Comparison of ENCODE assay signal across 19 mouse cellular contexts in the genomic region with DNA sequence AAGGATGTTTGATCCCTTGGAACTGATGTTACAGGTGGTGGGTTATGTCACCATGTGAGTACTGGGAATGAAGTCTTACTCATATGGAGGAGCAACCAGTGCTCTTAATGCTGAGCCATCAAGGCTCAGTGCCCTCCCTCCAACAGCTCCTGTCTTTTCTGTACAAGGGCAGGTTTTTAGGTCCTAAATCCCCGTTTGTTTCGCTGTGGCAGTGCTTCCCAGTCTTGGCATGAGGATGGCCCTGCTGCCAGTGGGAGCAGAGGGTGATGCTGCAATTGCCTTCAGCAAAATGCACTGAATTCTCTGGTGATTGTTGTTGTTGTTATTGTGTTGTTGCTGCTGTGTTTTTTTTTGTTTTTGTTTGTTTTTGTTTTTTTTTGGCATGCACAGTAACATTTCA.
"Had no signal": no experiment of that assay in that cellular context is flagged by ENCODE, and none has a peak within 500 bp of the region (broad histone marks: within the 10 kb centered on the region; RNA-seq: fewer than 3 reads in every experiment).

No protein-coding gene starts in this region.

- ATAC-seq: midbrain, embryonic 15.5 days had no signal

- DNase-seq: kidney, postnatal 25 days; layer of hippocampus, adult 9-11 months; liver, embryonic 13.5 days; lung, adult 2 months; lung, postnatal 14 days; lung, postnatal 4 days; right cerebral cortex, postnatal 14 days; right cerebral cortex, postnatal 4 days; thymus, adult 2 months; thymus, postnatal 14 days; thymus, postnatal 4 days had no signal

- H3K9me3 ChIP-seq: liver, embryonic 13.5 days; midbrain, embryonic 15.5 days; neural tube, embryonic 12.5 days; neural tube, embryonic 15.5 days had no signal

- H3K4me1 ChIP-seq: midbrain, embryonic 15.5 days; neural tube, embryonic 12.5 days; neural tube, embryonic 15.5 days had no signal

- H3K4me2 ChIP-seq: liver, embryonic 13.5 days; midbrain, embryonic 11.5 days; midbrain, embryonic 15.5 days; neural tube, embryonic 12.5 days; neural tube, embryonic 15.5 days had no signal

- H3K4me3 ChIP-seq: layer of hippocampus, adult 2 months; left cerebral cortex, adult 2 months; liver, embryonic 13.5 days; midbrain, embryonic 15.5 days; neural tube, embryonic 12.5 days; neural tube, embryonic 15.5 days had no signal

- H3K27me3 ChIP-seq: liver, embryonic 13.5 days; midbrain, embryonic 15.5 days; neural tube, embryonic 12.5 days; neural tube, embryonic 15.5 days had no signal

- H3K36me3 ChIP-seq: liver, embryonic 13.5 days; midbrain, embryonic 15.5 days; neural tube, embryonic 12.5 days; neural tube, embryonic 15.5 days had no signal

- H3K27ac ChIP-seq: kidney, postnatal 0 days; layer of hippocampus, adult 2 months; left cerebral cortex, adult 2 months; liver, embryonic 13.5 days; midbrain, embryonic 15.5 days; neural tube, embryonic 12.5 days; neural tube, embryonic 15.5 days; stomach, postnatal 0 days had no signal

- H3K9ac ChIP-seq: liver, embryonic 13.5 days; midbrain, embryonic 15.5 days; neural tube, embryonic 12.5 days; neural tube, embryonic 15.5 days had no signal
